Mouse (Mus musculus): ENCODE measurements around the gene Prmt1. TPM values are rescaled to one million over a fixed set of nuclear protein-coding genes. Genes with fewer than 3 reads are reported as not detected.
"Not testable (repeated sequence)": the region's sequence is repeated elsewhere in the genome, so short reads cannot be mapped to it uniquely, and the experiment has no call there.

The Prmt1 gene
- polyA plus RNA-seq, 1 experiment from 2014 or later = 76.8 TPM

DNA sequence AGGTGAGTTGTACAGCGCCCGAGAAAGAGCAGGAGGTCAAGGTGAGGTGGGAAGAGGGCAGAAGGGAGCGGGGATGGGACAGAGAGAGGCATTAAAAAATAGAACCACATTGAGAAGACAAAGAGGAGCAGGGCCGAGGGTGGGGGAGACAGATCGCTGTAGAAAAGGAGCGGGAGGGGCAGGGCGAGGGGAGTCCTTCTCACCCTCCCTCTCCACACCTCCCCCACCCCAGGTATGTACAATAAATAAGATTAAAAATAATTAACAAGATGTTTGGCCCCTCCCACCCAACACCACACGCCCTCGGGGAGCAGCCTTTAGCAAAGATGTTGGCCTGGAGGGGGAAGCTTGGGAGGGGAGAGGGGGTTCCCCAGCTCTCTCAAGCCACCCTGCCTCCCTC is 41.4 kb upstream of the Prmt1 start:
- WGBS (ENCODE audit: insufficient replicate concordance) = 65% methylated on average over 9 of the region's 9 CpGs
- no peaks in the 10 kb centered on the region for H3K9me3 ChIP-seq (ENCODE audit: low read length)
- TF ChIP-seq EP300 (IDR thresholded peaks at IDR 0.05; ENCODE audit: low read depth) = no peak
- TF ChIP-seq CTCF (IDR thresholded peaks at IDR 0.05; ENCODE audit: low read depth) = no peak
- H3K27me3 ChIP-seq (ENCODE audit: insufficient read depth, low read length) = no peaks in the 10 kb centered on the region
- no peak overlapping the region for H3K4me2 ChIP-seq (ENCODE audit: low read depth, low read length)
- H3K36me3 ChIP-seq (replicated peaks; ENCODE audit: insufficient read depth, low read length) = peaks cover 40% of the 10 kb centered on the region
- DNase-seq = no peak
- no peak overlapping the region for H3K27ac ChIP-seq (ENCODE audit: low read depth)
- peaks cover 3% of the 10 kb centered on the region; the same call in 1 of the 2 replicates for H3K4me1 ChIP-seq (ENCODE audit: insufficient read depth)
- ATAC-seq = no peak
- H3K9ac ChIP-seq (replicated peaks) = no peak overlapping the region
- no peak overlapping the region for H3K4me3 ChIP-seq (ENCODE audit: low read depth, low read length)

DNA sequence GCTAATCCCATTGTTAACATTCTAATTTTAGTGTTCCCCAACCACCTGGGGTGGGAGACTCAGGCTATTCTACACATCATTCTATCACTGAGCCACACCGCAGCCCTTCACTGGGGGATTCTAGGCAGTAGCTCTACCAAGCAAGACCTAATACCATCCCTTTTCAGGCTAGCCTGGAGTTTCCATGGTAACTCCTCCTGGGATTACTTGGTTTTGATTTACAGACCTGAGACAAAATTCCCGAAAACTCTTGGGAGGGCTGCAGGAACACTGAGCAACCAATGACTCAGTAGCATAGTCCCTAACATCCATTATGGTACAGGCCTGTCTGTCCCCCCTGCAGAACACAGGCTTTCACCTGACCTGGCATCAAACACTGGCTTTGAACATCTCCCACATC is 39.9 kb upstream of the Prmt1 start:
- no peak overlapping the region for H3K27ac ChIP-seq (ENCODE audit: low read depth)
- peaks cover 33% of the 10 kb centered on the region for H3K36me3 ChIP-seq (replicated peaks; ENCODE audit: insufficient read depth, low read length)
- TF ChIP-seq CTCF (IDR thresholded peaks at IDR 0.05; ENCODE audit: low read depth) (no peak), EP300 (IDR thresholded peaks at IDR 0.05; ENCODE audit: low read depth) (no peak)
- ATAC-seq (no peak), DNase-seq (no peak)
- H3K4me3 ChIP-seq (ENCODE audit: low read depth, low read length) = no peak overlapping the region
- no peaks in the 10 kb centered on the region for H3K9me3 ChIP-seq (ENCODE audit: low read length)
- H3K4me1 ChIP-seq (ENCODE audit: insufficient read depth) = peaks cover 3% of the 10 kb centered on the region; the same call in 1 of the 2 replicates
- 74% methylated on average over 2 of the region's 2 CpGs for WGBS (ENCODE audit: insufficient replicate concordance)
- H3K27me3 ChIP-seq (ENCODE audit: insufficient read depth, low read length) = no peaks in the 10 kb centered on the region
- no peak overlapping the region for H3K9ac ChIP-seq (replicated peaks)
- no peak overlapping the region for H3K4me2 ChIP-seq (ENCODE audit: low read depth, low read length)

DNA sequence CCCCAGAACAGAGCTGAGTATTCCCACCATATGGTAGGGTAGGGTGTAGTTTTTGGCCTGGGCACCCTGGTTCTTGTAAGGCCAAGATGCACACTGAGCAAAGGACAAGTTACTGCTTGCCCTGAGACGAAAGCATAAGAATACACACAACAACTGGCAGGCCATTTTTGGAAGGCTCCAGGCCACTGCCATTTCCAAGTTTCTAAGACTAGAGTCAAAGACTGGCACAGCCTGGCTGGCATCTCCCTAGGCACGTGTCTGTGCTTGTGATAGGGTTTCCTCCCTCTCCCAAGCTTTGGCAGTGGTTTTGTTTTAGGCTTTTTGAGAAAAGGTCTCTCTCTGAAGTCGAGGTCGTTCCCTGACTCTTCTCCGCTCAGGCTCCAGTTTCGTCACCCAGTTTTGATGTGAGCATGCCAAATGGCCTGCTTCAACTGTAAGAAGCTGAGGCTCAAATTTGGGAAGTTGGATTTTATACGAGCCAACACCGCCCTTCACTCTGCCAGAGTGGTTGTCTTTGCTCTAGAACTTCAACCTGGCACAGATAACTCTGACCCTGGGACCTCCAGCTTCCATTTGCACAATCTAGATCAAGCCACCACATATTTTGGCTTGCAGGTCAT is 39.3 kb upstream of the Prmt1 start:
- H3K4me2 ChIP-seq (ENCODE audit: low read depth, low read length) = no peak overlapping the region
- DNase-seq = no peak
- no peaks in the 10 kb centered on the region for H3K27me3 ChIP-seq (ENCODE audit: insufficient read depth, low read length)
- H3K9me3 ChIP-seq (ENCODE audit: low read length) = no peaks in the 10 kb centered on the region
- peaks cover 27% of the 10 kb centered on the region for H3K36me3 ChIP-seq (replicated peaks; ENCODE audit: insufficient read depth, low read length)
- no peak overlapping the region for H3K27ac ChIP-seq (ENCODE audit: low read depth)
- H3K4me3 ChIP-seq (ENCODE audit: low read depth, low read length) = no peak overlapping the region
- 62% methylated on average over 8 of the region's 8 CpGs for WGBS (ENCODE audit: insufficient replicate concordance)
- no peak for TF ChIP-seq CTCF (IDR thresholded peaks at IDR 0.05; ENCODE audit: low read depth)
- TF ChIP-seq EP300 (IDR thresholded peaks at IDR 0.05; ENCODE audit: low read depth) = no peak
- no peak overlapping the region for H3K9ac ChIP-seq (replicated peaks)
- no peak for ATAC-seq
- H3K4me1 ChIP-seq (ENCODE audit: insufficient read depth) = peaks cover 3% of the 10 kb centered on the region; the same call in 1 of the 2 replicates

DNA sequence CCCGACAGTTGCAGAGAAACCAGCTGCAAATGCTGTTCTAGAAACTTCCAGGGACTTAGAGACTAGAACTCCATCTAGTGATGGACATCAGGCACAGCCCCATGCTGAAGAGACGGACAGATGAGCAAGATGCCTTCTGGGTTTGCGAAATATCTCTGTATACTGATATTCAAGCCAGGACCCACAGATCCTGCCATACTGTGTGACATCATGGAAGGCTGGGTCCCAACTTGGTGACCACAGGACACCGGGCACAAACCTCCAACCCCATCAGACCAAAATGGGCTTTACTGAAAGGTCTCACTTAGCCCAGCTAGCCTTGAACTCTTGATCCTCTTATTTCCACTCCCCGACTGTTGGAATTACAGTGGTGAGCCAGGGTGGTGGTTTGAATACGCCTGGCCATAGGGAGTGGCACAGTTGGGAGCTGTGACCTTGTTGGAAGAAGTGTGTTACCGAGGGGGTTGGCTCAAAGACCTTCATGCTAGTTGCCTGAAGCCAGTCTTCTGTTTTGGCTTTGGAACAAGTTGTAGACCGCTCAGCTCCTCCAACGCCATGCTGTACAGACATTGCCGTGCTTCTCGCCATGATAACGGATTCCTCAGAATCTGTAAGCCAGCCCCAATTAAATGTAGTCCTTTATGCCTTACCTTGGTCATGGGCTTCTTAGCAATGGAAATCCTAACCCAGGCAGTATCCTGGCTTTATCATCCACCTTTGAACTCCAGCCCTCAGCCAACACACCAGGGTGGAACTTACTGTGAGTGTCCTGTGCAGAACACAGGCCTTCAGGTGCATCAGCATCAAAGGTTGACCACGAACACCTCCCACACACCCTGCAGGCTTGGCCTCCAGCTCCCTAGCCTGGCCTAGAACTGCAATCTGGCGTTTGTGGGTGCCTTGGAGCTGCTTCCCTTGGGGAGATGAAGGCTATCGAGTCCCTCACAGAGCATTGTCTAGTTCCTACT is 38.2 kb upstream of the Prmt1 start:
- Histone ChIP-seq H3K36me3 (replicated peaks; ENCODE audit: insufficient read depth, low read length) (peaks cover 17% of the 10 kb centered on the region), H3K9ac (replicated peaks) (no peak overlapping the region), H3K27me3 (ENCODE audit: insufficient read depth, low read length) (no peaks in the 10 kb centered on the region), H3K4me2 (ENCODE audit: low read depth, low read length) (no peak overlapping the region), H3K4me3 (ENCODE audit: low read depth, low read length) (no peak overlapping the region), H3K4me1 (ENCODE audit: insufficient read depth) (peaks cover 3% of the 10 kb centered on the region; the same call in 1 of the 2 replicates), H3K9me3 (ENCODE audit: low read length) (no peaks in the 10 kb centered on the region), H3K27ac (ENCODE audit: low read depth) (no peak overlapping the region)
- WGBS (ENCODE audit: insufficient replicate concordance) = 74% methylated on average over 15 of the region's 15 CpGs
- ATAC-seq = no peak
- TF ChIP-seq EP300 (IDR thresholded peaks at IDR 0.05; ENCODE audit: low read depth) (no peak), CTCF (IDR thresholded peaks at IDR 0.05; ENCODE audit: low read depth) (no peak)
- no peak for DNase-seq

DNA sequence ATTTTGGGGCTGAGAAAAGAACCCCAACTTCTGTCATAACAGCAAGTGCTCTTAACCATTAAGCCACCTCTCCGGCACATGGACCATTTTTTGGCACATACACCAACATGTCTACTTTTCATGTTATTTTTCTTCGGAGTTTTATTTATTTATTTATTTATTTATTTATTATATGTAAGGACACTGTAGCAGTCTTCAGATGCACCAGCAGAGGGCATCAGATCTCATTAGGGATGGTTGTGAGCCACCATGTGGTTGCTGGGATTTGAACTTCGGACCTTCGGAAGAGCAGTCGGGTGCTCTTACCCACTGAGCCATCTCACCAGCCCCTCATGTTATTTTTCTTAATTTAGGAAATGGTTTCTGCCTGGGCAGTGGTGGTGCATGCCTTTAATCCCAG is 37.3 kb upstream of the Prmt1 start:
- H3K27ac ChIP-seq (ENCODE audit: low read depth); H3K27me3 ChIP-seq (ENCODE audit: insufficient read depth, low read length); H3K4me3 ChIP-seq (ENCODE audit: low read depth, low read length); H3K4me2 ChIP-seq (ENCODE audit: low read depth, low read length); H3K9me3 ChIP-seq (ENCODE audit: low read length); ATAC-seq; DNase-seq; H3K4me1 ChIP-seq (ENCODE audit: insufficient read depth); H3K9ac ChIP-seq (replicated peaks): not testable (repeated sequence)
- TF ChIP-seq CTCF (IDR thresholded peaks at IDR 0.05; ENCODE audit: low read depth) = peak; percentile 48
- H3K36me3 ChIP-seq (replicated peaks; ENCODE audit: insufficient read depth, low read length) = peaks cover 11% of the 10 kb centered on the region
- WGBS (ENCODE audit: insufficient replicate concordance) = 64% methylated on average over 5 of the region's 5 CpGs

DNA sequence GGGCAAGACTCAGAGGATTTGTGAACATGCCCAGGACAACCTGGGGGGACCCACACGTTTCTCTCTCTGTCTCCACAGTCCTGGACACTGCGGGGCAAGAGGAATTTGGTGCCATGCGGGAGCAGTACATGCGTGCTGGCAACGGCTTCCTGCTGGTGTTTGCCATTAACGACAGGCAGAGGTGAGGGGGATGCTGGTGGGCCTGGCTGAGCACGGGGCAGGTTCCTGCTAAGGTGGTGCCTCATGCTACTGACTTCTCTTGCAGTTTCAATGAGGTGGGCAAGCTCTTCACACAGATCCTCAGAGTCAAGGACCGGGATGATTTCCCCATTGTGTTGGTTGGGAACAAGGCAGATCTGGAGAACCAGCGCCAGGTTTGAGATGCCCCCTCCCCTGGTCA is 33.9 kb upstream of the Prmt1 start:
- no peaks in the 10 kb centered on the region for H3K9me3 ChIP-seq (ENCODE audit: low read length)
- H3K9ac ChIP-seq (replicated peaks) = no peak overlapping the region
- TF ChIP-seq EP300 (IDR thresholded peaks at IDR 0.05; ENCODE audit: low read depth) (no peak), CTCF (IDR thresholded peaks at IDR 0.05; ENCODE audit: low read depth) (no peak)
- no peak overlapping the region for H3K4me2 ChIP-seq (ENCODE audit: low read depth, low read length)
- no peak for DNase-seq
- no peak for ATAC-seq
- 78% methylated on average over 9 of the region's 9 CpGs for WGBS (ENCODE audit: insufficient replicate concordance)
- H3K27me3 ChIP-seq (ENCODE audit: insufficient read depth, low read length) = no peaks in the 10 kb centered on the region
- peaks cover 5% of the 10 kb centered on the region for H3K4me1 ChIP-seq (ENCODE audit: insufficient read depth)
- no peaks in the 10 kb centered on the region; the same call in 1 of the 2 replicates for H3K36me3 ChIP-seq (replicated peaks; ENCODE audit: insufficient read depth, low read length)
- no peak overlapping the region for H3K4me3 ChIP-seq (ENCODE audit: low read depth, low read length)
- H3K27ac ChIP-seq (ENCODE audit: low read depth) = no peak overlapping the region

All from liver, postnatal 0 days (tissue).